8 mouse cellular contexts compared by ENCODE assay signal in the genomic region with DNA sequence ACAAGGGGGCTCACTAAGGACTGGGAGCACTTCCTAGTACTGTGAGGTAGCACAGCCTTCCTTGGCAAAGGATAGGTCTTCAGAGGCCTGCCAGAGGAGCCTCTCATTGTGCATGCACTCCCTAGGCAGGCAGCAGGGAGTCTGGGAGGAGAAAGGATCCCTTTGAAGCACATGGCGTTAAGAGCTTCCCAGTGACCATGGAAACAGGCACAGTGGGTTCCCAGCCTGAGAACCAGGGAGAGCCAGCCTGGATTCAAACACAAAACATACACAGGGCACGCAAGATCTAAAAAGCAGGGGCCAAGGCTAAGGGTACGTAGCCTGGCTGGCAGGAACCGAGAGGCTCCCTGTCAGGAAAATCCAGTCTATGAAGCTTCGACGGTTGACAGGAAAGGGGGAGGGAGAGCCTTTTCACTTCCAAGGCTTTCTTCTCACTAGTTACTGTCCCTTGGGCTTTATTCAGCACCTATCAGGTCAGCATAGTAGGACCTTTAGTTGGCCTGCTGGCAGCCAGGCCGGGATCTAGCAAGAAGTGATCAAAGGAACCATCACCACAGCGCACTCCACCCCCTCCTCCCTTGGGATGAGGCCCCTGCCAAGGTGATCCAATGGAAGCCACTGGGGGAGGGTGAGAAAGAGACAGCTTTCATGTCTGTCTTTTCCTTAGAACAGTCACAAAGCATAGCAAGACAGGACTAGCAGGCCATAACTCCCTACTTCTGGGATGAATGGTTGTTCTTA. TPM values are rescaled to one million over a fixed set of nuclear protein-coding genes. Genes with fewer than 3 reads are reported as not detected.
DNase-seq lines count a peak whose midpoint lies in the region; ATAC-seq lines count a peak whose summit lies in the region.

No protein-coding gene starts in this region.

- ATAC-seq in activated CD4-positive, CD25-positive, alpha-beta regulatory T cell, adult 4 months = no peak

- intact Hi-C loops in left cerebral cortex, postnatal 36 days (cut with DNase I) = no loop called here

- peak; percentile 17 to 22 for DNase-seq in cerebellum, adult 18-20 months
- no peak for DNase-seq in cerebellum, adult 8-10 months
- DNase-seq in cerebellum, postnatal 14 days = peak; percentile 30
- peak; percentile 49 to 59 for DNase-seq in frontal cortex, postnatal 36 days (ENCODE audit: low spot score in 2 of 2)
- DNase-seq in left cerebral cortex, postnatal 36 days (ENCODE audit: low spot score in 2 of 2) = peak; percentile 50 to 54
- peak; percentile 68 for DNase-seq in retina, postnatal 1 day
- DNase-seq in ovary, postnatal 36 days (ENCODE audit: low spot score) = no peak

RNA-seq across cellular contexts. Expression of a gene that starts 56.8 kb away (rescaled TPM):
- 10 to 100 TPM; 13.7 to 15.8 TPM for total RNA-seq in left cerebral cortex, postnatal 36 days (2021)
- 1 to 10 TPM; 3.3 to 4.2 TPM for polyA plus RNA-seq in activated CD4-positive, CD25-positive, alpha-beta regulatory T cell, adult 4 months (2017; shearing (Covaris generic))

Comparison
In these comparisons a context has a peak if more than half of its experiments do, and no peak if none do; other contexts are left out.
1. DNase-seq: peak in cerebellum, adult 18-20 months (2 of 2), cerebellum, postnatal 14 days (2 of 2), frontal cortex, postnatal 36 days (2 of 2), left cerebral cortex, postnatal 36 days (2 of 2) and retina, postnatal 1 day (single experiment); none in cerebellum, adult 8-10 months (single experiment) and ovary, postnatal 36 days (single experiment).